Mouse (Mus musculus) frontal cortex, postnatal 36 days (tissue): ENCODE measurements around the gene Ccdc151.

ENCODE experiments used
- DNase-seq, 2 experiments: peaks; one replicate each; pipeline ENCODE4 v3.0.0; 2022; ENCODE audit warnings: low spot score in 2 of 2

The Ccdc151 gene

GRCm38 (mm10) chr9:21958372-21958771 is 44.1 kb downstream of the Ccdc151 start:
- DNase-seq, result no peak

- peak; percentile 100 for DNase-seq
These were observed 46.7 kb downstream of the Ccdc151 start, which contains the start of gene Swsap1 for GRCm38 (mm10) chr9:21955570-21956281. TSS of gene Swsap1 (plus strand) at chr9:21955755.

GRCm38 (mm10) chr9:21955225-21955569 is 47.2 kb downstream of the Ccdc151 start:
- DNase-seq, result no peak

GRCm38 (mm10) chr9:21954635-21955034 is 47.8 kb downstream of the Ccdc151 start:
- no peak for DNase-seq

- peak; percentile 60 to 73 for DNase-seq
These were observed 48.8 kb downstream of the Ccdc151 start for GRCm38 (mm10) chr9:21953600-21953999.

- DNase-seq, result no peak
These were observed 50.5 kb downstream of the Ccdc151 start for GRCm38 (mm10) chr9:21951977-21952376.

GRCm38 (mm10) chr9:21950322-21950721 is 52.1 kb downstream of the Ccdc151 start:
- DNase-seq, result no peak

GRCm38 (mm10) chr9:21948790-21949189 is 53.6 kb downstream of the Ccdc151 start:
- DNase-seq, result no peak

GRCm38 (mm10) chr9:21948146-21948545 is 54.3 kb downstream of the Ccdc151 start:
- DNase-seq, result no peak

GRCm38 (mm10) chr9:21947540-21948130 is 54.8 kb downstream of the Ccdc151 start:
- DNase-seq, result no peak

GRCm38 (mm10) chr9:21944267-21944666 is 58.2 kb downstream of the Ccdc151 start:
- DNase-seq, result no peak

- DNase-seq, result no peak
These were observed 58.8 kb downstream of the Ccdc151 start for GRCm38 (mm10) chr9:21943638-21944037.

GRCm38 (mm10) chr9:21943046-21943445 is 59.4 kb downstream of the Ccdc151 start:
- DNase-seq, result no peak
